Mouse (Mus musculus): ENCODE data around the gene Phkb.

DNA sequence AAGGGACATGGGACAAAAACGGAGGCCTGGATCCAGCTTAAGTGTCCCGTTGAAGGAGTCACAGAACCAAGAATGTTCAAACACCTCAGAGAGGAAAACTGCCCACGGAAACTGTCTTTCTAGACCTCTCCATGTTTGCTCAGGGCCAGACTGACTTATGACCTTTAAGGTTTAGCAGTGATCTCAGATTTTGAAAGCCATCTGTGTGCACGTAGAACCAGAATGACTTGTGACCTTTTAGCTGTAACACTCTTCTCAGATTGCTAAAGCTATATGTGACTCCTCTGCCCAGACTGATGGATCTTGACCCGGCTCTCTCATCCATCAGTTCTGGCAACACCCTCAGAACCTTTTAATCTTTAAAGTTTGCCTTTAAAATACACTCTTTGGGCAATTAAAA, 19.9 kb downstream of the Phkb start:
- no peak for TF ChIP-seq POLR2A (IDR thresholded peaks at IDR 0.05; ENCODE audit: borderline replicate concordance, control insufficient read depth, low read depth, low read length)
- TF ChIP-seq CTCF (IDR thresholded peaks at IDR 0.05; ENCODE audit: control insufficient read depth, insufficient read depth, low read length): no peak

All from bone marrow, adult 2 months (tissue).